Mouse (Mus musculus) forebrain, embryonic 16.5 days (tissue): ENCODE measurements around the gene Ergic2. TPM values are rescaled to one million over a fixed set of nuclear protein-coding genes. Genes with fewer than 3 reads are reported as not detected.

Experiments used
- ATAC-seq: fragments of 200-750 bp; cut with Nextera tagmentation; 2 replicates; pipeline ENCODE4 v1.8.0; 2017; ENCODE audit warnings: mild to moderate bottlenecking, moderate library complexity
- H3K27ac ChIP-seq: fragments of 300-500 bp; sonication (generic); 2 replicates; pipeline ENCODE4 v1.5.1; 2014; ENCODE audit warnings: low read length, control low read depth
- H3K27me3 ChIP-seq: fragments of 300-500 bp; sonication (generic); replicated peaks from 2 replicates; pipeline ENCODE4 v1.6.1; 2014; ENCODE audit warnings: low read length; ENCODE audit not compliant: control insufficient read depth, insufficient read depth
- H3K36me3 ChIP-seq: fragments of 300-500 bp; sonication (generic); 2 replicates; pipeline ENCODE4 v1.6.1; 2014; ENCODE audit not compliant: control insufficient read depth, insufficient read depth
- H3K4me1 ChIP-seq: fragments of 300-500 bp; sonication (generic); replicated peaks from 2 replicates; pipeline ENCODE4 v1.6.1; 2014; ENCODE audit warnings: low read length; ENCODE audit not compliant: control insufficient read depth, insufficient read depth
- H3K4me2 ChIP-seq: fragments of 300-500 bp; sonication (generic); 2 replicates; pipeline ENCODE4 v1.6.1; 2014; ENCODE audit warnings: mild to moderate bottlenecking, low read length, control low read depth
- H3K4me3 ChIP-seq: fragments of 300-500 bp; sonication (generic); replicated peaks from 2 replicates; pipeline ENCODE4 v1.5.1; 2014; ENCODE audit warnings: mild to moderate bottlenecking, low read length, control low read depth
- H3K9ac ChIP-seq: fragments of 300-500 bp; sonication (generic); replicated peaks from 2 replicates; pipeline ENCODE4 v1.6.1; 2014; ENCODE audit warnings: low read depth, low read length, control low read depth
- H3K9me3 ChIP-seq: fragments of 300-500 bp; sonication (generic); 2 replicates; pipeline ENCODE4 v1.6.1; 2016; ENCODE audit warnings: low read length; ENCODE audit not compliant: control insufficient read depth
- WGBS: fragments of 180-500 bp; shearing (Covaris S2); extraction: QIAGEN DNeasy Blood & Tissue Kit; methylation state at CpG from one replicate; pipeline ENCODE4 v1.1.7; 2014; 5-methylcytosine and 5-hydroxymethylcytosine counted together
- polyA plus RNA-seq: library from polyadenylated mRNA; unstranded; fragments of >200 nt; fragmentation: Nextera tagmentation; extraction: Ambion mirVana; gene quantifications from 2 replicates; pipeline ENCODE4 v1.2.1, GENCODE M21; 2015

The Ergic2 gene
- polyA plus RNA-seq, 1 experiment from 2014 or later = 195 TPM

- no peak overlapping the region for H3K9ac ChIP-seq
- ATAC-seq = no peak
- 86% methylated on average over 7 of the region's 7 CpGs for WGBS
- 0 out of 2 replicates have a peak, but pooled peaks cover 3% of the 10 kb centered on the region for H3K36me3 ChIP-seq
- no peak overlapping the region for H3K27ac ChIP-seq
- H3K4me3 ChIP-seq = no peak overlapping the region
- no peaks in the 10 kb centered on the region for H3K9me3 ChIP-seq
- H3K4me2 ChIP-seq = no peak overlapping the region
- H3K27me3 ChIP-seq = no peaks in the 10 kb centered on the region
- H3K4me1 ChIP-seq = no peaks in the 10 kb centered on the region
Measured at GRCm38 (mm10) chr6:148246544-148246943, 34.4 kb upstream of the Ergic2 start.

GRCm38 (mm10) chr6:148244836-148245235 lies 32.7 kb upstream of the Ergic2 start:
- 96% methylated on average over 1 of the region's 1 CpGs for WGBS
- Histone ChIP-seq H3K9me3 (no peaks in the 10 kb centered on the region), H3K4me3 (no peak overlapping the region), H3K9ac (no peak overlapping the region), H3K27ac (no peak overlapping the region), H3K4me1 (no peaks in the 10 kb centered on the region), H3K27me3 (no peaks in the 10 kb centered on the region), H3K4me2 (no peak overlapping the region), H3K36me3 (0 out of 2 replicates have a peak, but pooled peaks cover 3% of the 10 kb centered on the region)
- ATAC-seq = no peak

- Histone ChIP-seq H3K4me3 (no peak overlapping the region), H3K27ac (no peak overlapping the region), H3K4me2 (no peak overlapping the region), H3K27me3 (no peaks in the 10 kb centered on the region), H3K9ac (no peak overlapping the region), H3K36me3 (0 out of 2 replicates have a peak, but pooled peaks cover 3% of the 10 kb centered on the region), H3K9me3 (no peaks in the 10 kb centered on the region), H3K4me1 (no peaks in the 10 kb centered on the region)
- ATAC-seq = no peak
- WGBS = 68% methylated on average over 3 of the region's 3 CpGs
Measured at GRCm38 (mm10) chr6:148242304-148242703, 30.1 kb upstream of the Ergic2 start.

GRCm38 (mm10) chr6:148241685-148242084 lies 29.5 kb upstream of the Ergic2 start:
- Histone ChIP-seq H3K4me2 (no peak overlapping the region), H3K4me1 (no peaks in the 10 kb centered on the region), H3K27ac (no peak overlapping the region), H3K4me3 (no peak overlapping the region), H3K9ac (no peak overlapping the region), H3K9me3 (no peaks in the 10 kb centered on the region), H3K36me3 (0 out of 2 replicates have a peak, but pooled peaks cover 3% of the 10 kb centered on the region), H3K27me3 (no peaks in the 10 kb centered on the region)
- ATAC-seq = no peak
- 94% methylated on average over 5 of the region's 5 CpGs for WGBS

GRCm38 (mm10) chr6:148239311-148239710 lies 27.1 kb upstream of the Ergic2 start:
- Histone ChIP-seq H3K27ac (no peak overlapping the region), H3K9me3 (no peaks in the 10 kb centered on the region), H3K4me3 (no peak overlapping the region), H3K27me3 (no peaks in the 10 kb centered on the region), H3K36me3 (0 out of 2 replicates have a peak, but pooled peaks cover 2% of the 10 kb centered on the region), H3K9ac (no peak overlapping the region), H3K4me2 (no peak overlapping the region), H3K4me1 (no peaks in the 10 kb centered on the region)
- 89% methylated on average over 1 of the region's 1 CpGs for WGBS
- no peak for ATAC-seq

GRCm38 (mm10) chr6:148237453-148237852 lies 25.3 kb upstream of the Ergic2 start:
- Histone ChIP-seq H3K4me3 (no peak overlapping the region), H3K9ac (no peak overlapping the region), H3K4me2 (no peak overlapping the region), H3K9me3 (no peaks in the 10 kb centered on the region), H3K4me1 (no peaks in the 10 kb centered on the region), H3K27me3 (no peaks in the 10 kb centered on the region), H3K36me3 (no peaks in the 10 kb centered on the region), H3K27ac (no peak overlapping the region)
- ATAC-seq = no peak
- WGBS = 46% methylated on average over 5 of the region's 5 CpGs

- 76% methylated on average over 3 of the region's 3 CpGs for WGBS
- no peak for ATAC-seq
- H3K36me3 ChIP-seq = no peaks in the 10 kb centered on the region
- no peaks in the 10 kb centered on the region for H3K27me3 ChIP-seq
- no peaks in the 10 kb centered on the region for H3K4me1 ChIP-seq
- no peak overlapping the region for H3K9ac ChIP-seq
- H3K27ac ChIP-seq = no peak overlapping the region
- no peak overlapping the region for H3K4me3 ChIP-seq
- no peaks in the 10 kb centered on the region for H3K9me3 ChIP-seq
- H3K4me2 ChIP-seq = no peak overlapping the region
Measured at GRCm38 (mm10) chr6:148234105-148234828, 22.1 kb upstream of the Ergic2 start.

GRCm38 (mm10) chr6:148227542-148227941 lies 15.4 kb upstream of the Ergic2 start:
- no peak for ATAC-seq
- Histone ChIP-seq H3K27me3 (no peaks in the 10 kb centered on the region), H3K27ac (no peak overlapping the region), H3K9ac (no peak overlapping the region), H3K4me1 (no peaks in the 10 kb centered on the region), H3K4me3 (no peak overlapping the region), H3K36me3 (no peaks in the 10 kb centered on the region), H3K4me2 (no peak overlapping the region), H3K9me3 (no peaks in the 10 kb centered on the region)
- 50% methylated on average over 3 of the region's 3 CpGs for WGBS

GRCm38 (mm10) chr6:148222686-148223085 lies 10.5 kb upstream of the Ergic2 start:
- ATAC-seq = no peak
- Histone ChIP-seq H3K27ac (no peak overlapping the region), H3K9ac (no peak overlapping the region), H3K36me3 (no peaks in the 10 kb centered on the region), H3K9me3 (no peaks in the 10 kb centered on the region), H3K27me3 (no peaks in the 10 kb centered on the region), H3K4me3 (no peak overlapping the region), H3K4me2 (no peak overlapping the region), H3K4me1 (no peaks in the 10 kb centered on the region)
- WGBS = 79% methylated on average over 2 of the region's 2 CpGs
